ENCODE assay signal across 11 mouse cellular contexts in the genomic region with DNA sequence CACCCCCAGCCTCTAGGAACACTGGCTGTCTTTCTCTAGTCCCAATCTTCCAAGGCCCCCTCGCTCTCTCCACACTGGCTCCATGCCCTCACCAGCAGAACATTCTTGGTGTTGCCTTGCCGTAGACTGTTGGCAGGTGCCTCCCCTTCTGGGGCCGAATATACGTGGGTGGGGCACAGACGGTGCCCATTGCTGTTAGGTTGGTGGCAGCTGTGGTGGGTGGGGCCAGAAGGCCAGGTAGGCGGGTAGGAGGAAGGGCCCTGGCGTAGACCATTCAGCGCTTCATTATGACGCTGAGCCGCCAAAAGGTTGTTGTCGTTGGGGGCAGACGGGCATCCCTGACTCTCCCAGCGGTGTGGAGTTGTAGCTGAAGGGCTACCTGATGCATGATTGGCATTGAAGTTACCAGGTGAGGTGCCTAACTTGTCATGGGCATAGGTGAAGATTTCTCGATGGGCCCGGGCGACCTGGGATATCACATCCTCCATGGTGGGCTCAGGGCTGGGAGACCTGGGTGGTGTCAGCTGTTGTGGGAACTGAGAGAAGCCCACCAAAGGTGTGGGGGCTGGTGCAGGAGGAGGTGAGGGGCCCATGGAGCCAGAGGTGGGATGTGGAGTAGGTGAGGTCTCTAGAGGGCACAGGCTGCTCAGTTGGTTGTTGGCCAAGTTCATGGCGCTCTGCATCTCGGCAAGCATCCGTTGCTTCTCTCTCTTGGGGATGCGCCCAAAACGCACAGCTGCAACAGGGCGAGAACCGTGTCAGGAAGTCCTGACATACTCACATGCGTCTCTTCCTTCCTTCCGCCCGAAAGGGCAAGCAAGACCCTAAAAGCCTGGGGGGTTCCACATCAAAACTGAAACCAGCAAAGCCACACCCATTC. TPM values are rescaled to one million over a fixed set of nuclear protein-coding genes. Genes with fewer than 3 reads are reported as not detected.
DNase-seq lines count a peak whose midpoint lies in the region; ATAC-seq and TF ChIP-seq lines count a peak whose summit lies in the region.
"Had no signal": no experiment of that assay in that cellular context is flagged by ENCODE, and none has a peak within 500 bp of the region (broad histone marks: within the 10 kb centered on the region; RNA-seq: fewer than 3 reads in every experiment).

No protein-coding gene starts in this region.

- DNase-seq in cerebellum, adult 9-10 months = peak; percentile 66
- no peak for DNase-seq in cerebellum, adult 8-10 months
- DNase-seq in lung, adult 2 months = peak; percentile 24
- no peak for DNase-seq in lung, postnatal 0 days (ENCODE audit: low spot score)
- no peak for DNase-seq in adipocyte (ENCODE audit: low spot score)
- DNase-seq: adrenal gland, postnatal 25 days; thymus, postnatal 25 days had no signal

- WGBS in lung, adult 2 months = 69% methylated on average over 26 of the region's 26 CpGs
- 81% methylated on average over 26 of the region's 26 CpGs for WGBS in lung, postnatal 0 days
- 89% methylated on average over 26 of the region's 26 CpGs for WGBS in heart, embryonic 13.5 days
- WGBS in olfactory bulb, adult 2 months = 47% methylated on average over 26 of the region's 26 CpGs
- WGBS in midbrain, embryonic 15.5 days = 95% methylated on average over 26 of the region's 26 CpGs

- TF ChIP-seq POLR2A in lung, adult 2 months (IDR thresholded peaks at IDR 0.05; ENCODE audit: borderline replicate concordance, extremely low read depth, low read depth, low read length) = peak; percentile 14; the same call in 1 of the 2 replicates
- no peak for TF ChIP-seq POLR2A in olfactory bulb, adult 2 months (IDR thresholded peaks at IDR 0.05; ENCODE audit: insufficient read depth, low read depth, low read length)

- H3K27me3 ChIP-seq in lung, postnatal 0 days (replicated peaks; ENCODE audit: insufficient read depth, low read length) = no peaks in the 10 kb centered on the region
- no peaks in the 10 kb centered on the region for H3K27me3 ChIP-seq in heart, embryonic 13.5 days (replicated peaks)
- no peaks in the 10 kb centered on the region for H3K27me3 ChIP-seq in midbrain, embryonic 15.5 days (replicated peaks)
- H3K27me3 ChIP-seq: neural tube, embryonic 13.5 days had no signal

- peaks cover 10% of the 10 kb centered on the region; the same call in 1 of the 2 replicates for H3K36me3 ChIP-seq in lung, postnatal 0 days (ENCODE audit: insufficient read depth, low read length)
- H3K36me3 ChIP-seq in heart, embryonic 13.5 days = peaks cover 37% of the 10 kb centered on the region
- H3K36me3 ChIP-seq in midbrain, embryonic 15.5 days (replicated peaks) = peaks cover 10% of the 10 kb centered on the region; the same call in 1 of the 2 replicates

- H3K4me3 ChIP-seq in lung, adult 2 months (replicated peaks; ENCODE audit: extremely low read depth, low read depth, low read length) = no peak overlapping the region
- no peak overlapping the region for H3K4me3 ChIP-seq in lung, postnatal 0 days (ENCODE audit: low read depth, low read length)
- no peak overlapping the region for H3K4me3 ChIP-seq in heart, embryonic 13.5 days
- no peak overlapping the region for H3K4me3 ChIP-seq in olfactory bulb, adult 2 months (ENCODE audit: insufficient read depth, low read depth, low read length)
- no peak overlapping the region for H3K4me3 ChIP-seq in midbrain, embryonic 15.5 days
- H3K4me3 ChIP-seq: neural tube, embryonic 13.5 days had no signal

- no peaks in the 10 kb centered on the region for H3K9me3 ChIP-seq in lung, postnatal 0 days (ENCODE audit: low read length)
- no peaks in the 10 kb centered on the region for H3K9me3 ChIP-seq in heart, embryonic 13.5 days
- H3K9me3 ChIP-seq in midbrain, embryonic 15.5 days = no peaks in the 10 kb centered on the region
- H3K9me3 ChIP-seq: neural tube, embryonic 13.5 days had no signal

- H3K4me1 ChIP-seq in lung, adult 2 months (ENCODE audit: control insufficient read depth, insufficient read depth, low read length) = peaks cover 43% of the 10 kb centered on the region
- peaks cover 35% of the 10 kb centered on the region for H3K4me1 ChIP-seq in lung, postnatal 0 days (ENCODE audit: insufficient read depth, low read depth, low read length)
- peaks cover 96% of the 10 kb centered on the region for H3K4me1 ChIP-seq in heart, embryonic 13.5 days
- peaks cover 63% of the 10 kb centered on the region for H3K4me1 ChIP-seq in olfactory bulb, adult 2 months (ENCODE audit: control insufficient read depth, insufficient read depth, low read length)
- H3K4me1 ChIP-seq in midbrain, embryonic 15.5 days = peaks cover 57% of the 10 kb centered on the region

- H3K27ac ChIP-seq in lung, postnatal 0 days (ENCODE audit: low read length) = no peak overlapping the region
- peak overlapping the region; percentile 95 for H3K27ac ChIP-seq in heart, embryonic 13.5 days (replicated peaks)
- peak overlapping the region; percentile 1; the same call in 1 of the 2 replicates for H3K27ac ChIP-seq in olfactory bulb, adult 2 months (ENCODE audit: insufficient read depth, low read depth, low read length)
- no peak overlapping the region for H3K27ac ChIP-seq in midbrain, embryonic 15.5 days
- H3K27ac ChIP-seq: neural tube, embryonic 13.5 days had no signal

- no peak overlapping the region for H3K4me2 ChIP-seq in lung, postnatal 0 days (replicated peaks; ENCODE audit: low read depth, low read length)
- no peak overlapping the region for H3K4me2 ChIP-seq in heart, embryonic 13.5 days
- no peak overlapping the region for H3K4me2 ChIP-seq in midbrain, embryonic 15.5 days
- H3K4me2 ChIP-seq: neural tube, embryonic 13.5 days had no signal

- no peak overlapping the region for H3K9ac ChIP-seq in lung, postnatal 0 days (replicated peaks; ENCODE audit: low read depth)
- 0 out of 2 replicates have a peak overlapping the region, but pooled peaks have one; percentile 83 for H3K9ac ChIP-seq in heart, embryonic 13.5 days
- no peak overlapping the region for H3K9ac ChIP-seq in midbrain, embryonic 15.5 days
- H3K9ac ChIP-seq: neural tube, embryonic 13.5 days had no signal

- no peak for TF ChIP-seq CTCF in lung, adult 2 months (IDR thresholded peaks at IDR 0.05; ENCODE audit: insufficient read depth, low read length)
- no peak for TF ChIP-seq CTCF in lung, postnatal 0 days (IDR thresholded peaks at IDR 0.05)
- no peak for TF ChIP-seq CTCF in olfactory bulb, adult 2 months (IDR thresholded peaks at IDR 0.05; ENCODE audit: insufficient read depth, low read depth, low read length)

- no peak for ATAC-seq in lung, postnatal 0 days
- ATAC-seq in heart, embryonic 13.5 days (ENCODE audit: extremely low read depth, insufficient number of reproducible peaks, low FRiP score, low TSS enrichment) = no peak
- ATAC-seq in midbrain, embryonic 15.5 days (replicated peaks) = no peak

- no peak for TF ChIP-seq EP300 in lung, postnatal 0 days (IDR thresholded peaks at IDR 0.05)

RNA-seq across cellular contexts. Expression of gene Nr1d1, which starts 4.8 kb away (rescaled TPM):
- 213 and 329 TPM in 2 replicates for polyA plus RNA-seq in lung, adult 2 months (2012; rRNA removed)
- 6.9 and 8.9 TPM in 2 replicates for polyA plus RNA-seq in lung, postnatal 0 days (2015; fragmentation: Nextera tagmentation; extraction: Ambion mirVana)
- 5.9 and 6.4 TPM in 2 replicates for polyA plus RNA-seq in heart, embryonic 13.5 days (2015; fragmentation: Nextera tagmentation; extraction: Ambion mirVana)
- polyA plus RNA-seq in olfactory bulb, adult 2 months (2012; ENCODE audit: insufficient read depth, insufficient read length, low replicate concordance, missing spikeins) = not detected in 2 replicates
- 3.4 and 3.9 TPM in 2 replicates for polyA plus RNA-seq in midbrain, embryonic 15.5 days (2015; fragmentation: Nextera tagmentation; extraction: Ambion mirVana)

RNA-seq across cellular contexts. Expression of gene Msl1, which starts 25.0 kb away (rescaled TPM):
- polyA plus RNA-seq in lung, adult 2 months (2012; rRNA removed) = 39.0 and 54.3 TPM in 2 replicates
- 16.3 and 21.3 TPM in 2 replicates for polyA plus RNA-seq in lung, postnatal 0 days (2015; fragmentation: Nextera tagmentation; extraction: Ambion mirVana)
- polyA plus RNA-seq in heart, embryonic 13.5 days (2015; fragmentation: Nextera tagmentation; extraction: Ambion mirVana) = 14.6 and 15.7 TPM in 2 replicates
- polyA plus RNA-seq in olfactory bulb, adult 2 months (2012; ENCODE audit: insufficient read depth, insufficient read length, low replicate concordance, missing spikeins) = 206 and 252 TPM in 2 replicates
- polyA plus RNA-seq in midbrain, embryonic 15.5 days (2015; fragmentation: Nextera tagmentation; extraction: Ambion mirVana) = 33.2 and 33.6 TPM in 2 replicates

RNA-seq across cellular contexts. Expression of gene Thra, which starts 29.9 kb away (rescaled TPM):
- 142 and 159 TPM in 2 replicates for polyA plus RNA-seq in lung, adult 2 months (2012; rRNA removed)
- 38.1 and 40.5 TPM in 2 replicates for polyA plus RNA-seq in lung, postnatal 0 days (2015; fragmentation: Nextera tagmentation; extraction: Ambion mirVana)
- 30.0 and 32.0 TPM in 2 replicates for polyA plus RNA-seq in heart, embryonic 13.5 days (2015; fragmentation: Nextera tagmentation; extraction: Ambion mirVana)
- 251 and 495 TPM in 2 replicates for polyA plus RNA-seq in olfactory bulb, adult 2 months (2012; ENCODE audit: insufficient read depth, insufficient read length, low replicate concordance, missing spikeins)
- 151 and 158 TPM in 2 replicates for polyA plus RNA-seq in midbrain, embryonic 15.5 days (2015; fragmentation: Nextera tagmentation; extraction: Ambion mirVana)

RNA-seq across cellular contexts. Expression of gene Casc3, which starts 34.4 kb away (rescaled TPM):
- polyA plus RNA-seq in lung, adult 2 months (2012; rRNA removed) = 33.6 and 37.9 TPM in 2 replicates
- polyA plus RNA-seq in lung, postnatal 0 days (2015; fragmentation: Nextera tagmentation; extraction: Ambion mirVana) = 22.7 and 22.9 TPM in 2 replicates
- 22.3 and 23.1 TPM in 2 replicates for polyA plus RNA-seq in heart, embryonic 13.5 days (2015; fragmentation: Nextera tagmentation; extraction: Ambion mirVana)
- not detected in 2 replicates for polyA plus RNA-seq in olfactory bulb, adult 2 months (2012; ENCODE audit: insufficient read depth, insufficient read length, low replicate concordance, missing spikeins)
- 56.3 and 57.7 TPM in 2 replicates for polyA plus RNA-seq in midbrain, embryonic 15.5 days (2015; fragmentation: Nextera tagmentation; extraction: Ambion mirVana)

RNA-seq across cellular contexts. Expression of gene Med24, which starts 41.1 kb away (rescaled TPM):
- 45.0 and 55.1 TPM in 2 replicates for polyA plus RNA-seq in lung, adult 2 months (2012; rRNA removed)
- polyA plus RNA-seq in lung, postnatal 0 days (2015; fragmentation: Nextera tagmentation; extraction: Ambion mirVana) = 19.9 and 20.6 TPM in 2 replicates
- polyA plus RNA-seq in heart, embryonic 13.5 days (2015; fragmentation: Nextera tagmentation; extraction: Ambion mirVana) = 35.1 and 37.4 TPM in 2 replicates
- polyA plus RNA-seq in olfactory bulb, adult 2 months (2012; ENCODE audit: insufficient read depth, insufficient read length, low replicate concordance, missing spikeins) = not detected in 2 replicates
- 82.9 and 84.8 TPM in 2 replicates for polyA plus RNA-seq in midbrain, embryonic 15.5 days (2015; fragmentation: Nextera tagmentation; extraction: Ambion mirVana)

Comparison
In these comparisons a context has a peak if more than half of its experiments do, and no peak if none do; other contexts are left out.
1. DNase-seq: peak in cerebellum, adult 9-10 months (single experiment) and lung, adult 2 months (single experiment); none in cerebellum, adult 8-10 months (single experiment), lung, postnatal 0 days (single experiment) and adipocyte (single experiment).
2. RNA of gene Nr1d1, which starts 4.8 kb away (polyA plus RNA-seq): 213 to 329 TPM in lung, adult 2 months; 6.9 to 8.9 TPM in lung, postnatal 0 days, 5.9 to 6.4 TPM in heart, embryonic 13.5 days, 3.4 to 3.9 TPM in midbrain, embryonic 15.5 days and not detected in olfactory bulb, adult 2 months; every median in the first group is over 10 times any median in the second.
3. H3K27ac ChIP-seq: peak in heart, embryonic 13.5 days (single experiment) and olfactory bulb, adult 2 months (single experiment); none in lung, postnatal 0 days (single experiment) and midbrain, embryonic 15.5 days (single experiment).